Mouse (Mus musculus): ENCODE results near the gene Trmt2b. TPM values are rescaled to one million over a fixed set of nuclear protein-coding genes. Genes with fewer than 3 reads are reported as not detected.
"Not testable (repeated sequence)": the region's sequence is repeated elsewhere in the genome, so short reads cannot be mapped to it uniquely, and the experiment has no call there.

The Trmt2b gene
- polyA plus RNA-seq, 1 experiment: 8.0 TPM

GRCm38 (mm10) chrX:134208491-134208890, 68.3 kb downstream of the Trmt2b start:
- TF ChIP-seq MYOG (IDR thresholded peaks at IDR 0.05; ENCODE audit: control insufficient read depth in 1 of 3, insufficient read depth in 1 of 3, insufficient read length in 2 of 3, low read depth in 2 of 3) (no peak), CEBPB (IDR thresholded peaks at IDR 0.05; ENCODE audit: insufficient read depth, poor library complexity, severe bottlenecking) (no peak), USF1 (IDR thresholded peaks at IDR 0.05; ENCODE audit: low read depth) (no peak), POLR2A (IDR thresholded peaks at IDR 0.05; ENCODE audit: insufficient read length, low read depth) (no peak), TCF3 (IDR thresholded peaks at IDR 0.05; ENCODE audit: insufficient read length, low read depth) (no peak), SRF (IDR thresholded peaks at IDR 0.05; ENCODE audit: control insufficient read depth, insufficient read length, low read depth) (no peak), TCF12 (IDR thresholded peaks at IDR 0.05; ENCODE audit: insufficient read depth, poor library complexity, severe bottlenecking) (no peak), MYOD1 (IDR thresholded peaks at IDR 0.05; ENCODE audit: control insufficient read depth in 1 of 3, insufficient read length in 2 of 3, low read depth in 2 of 3) (no peak), E2F4 (IDR thresholded peaks at IDR 0.05; ENCODE audit: insufficient read depth) (no peak), MAX (IDR thresholded peaks at IDR 0.05; ENCODE audit: low read depth) (no peak), POLR2AphosphoS2 (IDR thresholded peaks at IDR 0.05; ENCODE audit: insufficient read length, low read depth) (no peak), REST (IDR thresholded peaks at IDR 0.05; ENCODE audit: insufficient read depth, insufficient read length) (no peak)
- Histone ChIP-seq H3K4me3 (no peak overlapping the region), H3ac (ENCODE audit: control insufficient read depth, insufficient read length) (no peak overlapping the region), H3K36me3 (ENCODE audit: control insufficient read depth, insufficient read depth) (no peaks in the 10 kb centered on the region), H3K4me2 (ENCODE audit: low read depth) (no peak overlapping the region), H3K27me3 (ENCODE audit: control insufficient read depth, insufficient read depth, insufficient read length) (no peaks in the 10 kb centered on the region), H3K79me2 (ENCODE audit: control insufficient read depth, insufficient read depth) (no peaks in the 10 kb centered on the region)

- not testable (repeated sequence) for H3K79me2 ChIP-seq (ENCODE audit: control insufficient read depth, insufficient read depth); H3K36me3 ChIP-seq (ENCODE audit: control insufficient read depth, insufficient read depth); H3K4me2 ChIP-seq (ENCODE audit: low read depth); H3K27me3 ChIP-seq (ENCODE audit: control insufficient read depth, insufficient read depth, insufficient read length); H3K4me3 ChIP-seq; H3ac ChIP-seq (ENCODE audit: control insufficient read depth, insufficient read length)
Observed at GRCm38 (mm10) chrX:134187201-134187600, 89.6 kb downstream of the Trmt2b start, which contains the start of gene Arl13a. Gene Arl13a (plus strand): TSS chrX:134187501.

GRCm38 (mm10) chrX:134174699-134175098, 102.1 kb downstream of the Trmt2b start:
- H3K36me3 ChIP-seq (ENCODE audit: control insufficient read depth, insufficient read depth): no peaks in the 10 kb centered on the region
- no peaks in the 10 kb centered on the region for H3K27me3 ChIP-seq (ENCODE audit: control insufficient read depth, insufficient read depth, insufficient read length)
- H3K79me2 ChIP-seq (ENCODE audit: control insufficient read depth, insufficient read depth): no peaks in the 10 kb centered on the region
- H3K4me2 ChIP-seq (ENCODE audit: low read depth): no peak overlapping the region
- no peak overlapping the region for H3K4me3 ChIP-seq
- TF ChIP-seq TCF12 (IDR thresholded peaks at IDR 0.05; ENCODE audit: insufficient read depth, poor library complexity, severe bottlenecking) (no peak), MYOG (IDR thresholded peaks at IDR 0.05; ENCODE audit: control insufficient read depth in 1 of 3, insufficient read depth in 1 of 3, insufficient read length in 2 of 3, low read depth in 2 of 3) (no peak), CEBPB (IDR thresholded peaks at IDR 0.05; ENCODE audit: insufficient read depth, poor library complexity, severe bottlenecking) (no peak), E2F4 (IDR thresholded peaks at IDR 0.05; ENCODE audit: insufficient read depth) (no peak), REST (IDR thresholded peaks at IDR 0.05; ENCODE audit: insufficient read depth, insufficient read length) (no peak), MYOD1 (IDR thresholded peaks at IDR 0.05; ENCODE audit: control insufficient read depth in 1 of 3, insufficient read length in 2 of 3, low read depth in 2 of 3) (no peak), SRF (IDR thresholded peaks at IDR 0.05; ENCODE audit: control insufficient read depth, insufficient read length, low read depth) (no peak), POLR2A (IDR thresholded peaks at IDR 0.05; ENCODE audit: insufficient read length, low read depth) (no peak), POLR2AphosphoS2 (IDR thresholded peaks at IDR 0.05; ENCODE audit: insufficient read length, low read depth) (no peak), USF1 (IDR thresholded peaks at IDR 0.05; ENCODE audit: low read depth) (no peak), MAX (IDR thresholded peaks at IDR 0.05; ENCODE audit: low read depth) (no peak), TCF3 (IDR thresholded peaks at IDR 0.05; ENCODE audit: insufficient read length, low read depth) (no peak)
- H3ac ChIP-seq (ENCODE audit: control insufficient read depth, insufficient read length): no peak overlapping the region

Other genes with a start within 250 kb of the Trmt2b start
- 15.7 TPM for gene Cstf2, start 217.8 kb downstream of the Trmt2b start, polyA plus RNA-seq (2012; fragmentation: generic; extraction: Trizol)
- gene Xkrx, start 114.9 kb downstream of the Trmt2b start, polyA plus RNA-seq (2012; fragmentation: generic; extraction: Trizol): 0.02 TPM
- not detected for gene Arl13a, start 89.5 kb downstream of the Trmt2b start, polyA plus RNA-seq (2012; fragmentation: generic; extraction: Trizol)
- gene Nox1, start 55.0 kb downstream of the Trmt2b start, polyA plus RNA-seq (2012; fragmentation: generic; extraction: Trizol): 0.04 TPM
- 0.61 TPM for gene Tmem35a, start 18.2 kb upstream of the Trmt2b start, polyA plus RNA-seq (2012; fragmentation: generic; extraction: Trizol)
- 3.5 TPM for gene Cenpi, start 31.1 kb upstream of the Trmt2b start, polyA plus RNA-seq (2012; fragmentation: generic; extraction: Trizol)
- gene Drp2, start 127.6 kb upstream of the Trmt2b start, polyA plus RNA-seq (2012; fragmentation: generic; extraction: Trizol): 8.0 TPM
- gene Taf7l, start 199.5 kb upstream of the Trmt2b start, polyA plus RNA-seq (2012; fragmentation: generic; extraction: Trizol): 0.41 TPM

Data from myocyte (in vitro differentiated cells).